ENCODE assay signal across 14 mouse cellular contexts in genomic region chr13:83268663-83269062, GRCm38 (mm10).
"Had no signal": no experiment of that assay in that cellular context is flagged by ENCODE, and none has a peak within 500 bp of the region (broad histone marks: within the 10 kb centered on the region; RNA-seq: fewer than 3 reads in every experiment).

No protein-coding gene starts in this region.

- H3K4me2 ChIP-seq: limb, embryonic 15.5 days; liver, embryonic 15.5 days; lung, embryonic 15.5 days; neural tube, embryonic 15.5 days had no signal

- H3K36me3 ChIP-seq: limb, embryonic 15.5 days; liver, embryonic 15.5 days; lung, embryonic 15.5 days; neural tube, embryonic 15.5 days had no signal

- H3K9ac ChIP-seq: limb, embryonic 15.5 days; liver, embryonic 15.5 days; lung, embryonic 15.5 days; neural tube, embryonic 15.5 days had no signal

- H3K27me3 ChIP-seq: limb, embryonic 15.5 days; liver, embryonic 15.5 days; lung, embryonic 15.5 days; neural tube, embryonic 15.5 days had no signal

- ATAC-seq: hindbrain, postnatal 0 days had no signal

- H3K9me3 ChIP-seq: limb, embryonic 15.5 days; liver, embryonic 15.5 days; lung, embryonic 15.5 days; neural tube, embryonic 15.5 days had no signal

- H3K27ac ChIP-seq: hindbrain, postnatal 0 days; limb, embryonic 15.5 days; liver, embryonic 15.5 days; lung, embryonic 15.5 days; neural tube, embryonic 15.5 days; stomach, postnatal 0 days had no signal

- H3K4me3 ChIP-seq: limb, embryonic 15.5 days; liver, embryonic 15.5 days; lung, embryonic 15.5 days; myocyte; neural tube, embryonic 15.5 days had no signal

- H3K4me1 ChIP-seq: limb, embryonic 15.5 days; liver, embryonic 15.5 days; lung, embryonic 15.5 days; neural tube, embryonic 15.5 days had no signal

- DNase-seq: kidney, adult 11 months; kidney, adult 9 months; kidney, postnatal 14 days; midbrain, embryonic 14.5 days; right cerebral cortex, adult 18-20 months; right cerebral cortex, postnatal 25 days; thymus, postnatal 25 days had no signal
